Mouse (Mus musculus): ENCODE data around the gene Mylip. TPM values are rescaled to one million over a fixed set of nuclear protein-coding genes. Genes with fewer than 3 reads are reported as not detected.

Gene Mylip
- polyA plus RNA-seq, 1 experiment from 2014 or later: 7.8 TPM

Other genes starting within 250 kb of the Mylip start
- 26.8 and 28.8 TPM in 2 replicates for gene Gmpr, start 117.7 kb downstream of the Mylip start, polyA plus RNA-seq (2014; fragmentation: Nextera tagmentation; extraction: Ambion mirVana)